Mouse (Mus musculus): ENCODE results near the gene Npdc1. TPM values are rescaled to one million over a fixed set of nuclear protein-coding genes. Genes with fewer than 3 reads are reported as not detected.

The Npdc1 gene
- total and polyA plus RNA-seq, 3 experiments, result not detected

DNA sequence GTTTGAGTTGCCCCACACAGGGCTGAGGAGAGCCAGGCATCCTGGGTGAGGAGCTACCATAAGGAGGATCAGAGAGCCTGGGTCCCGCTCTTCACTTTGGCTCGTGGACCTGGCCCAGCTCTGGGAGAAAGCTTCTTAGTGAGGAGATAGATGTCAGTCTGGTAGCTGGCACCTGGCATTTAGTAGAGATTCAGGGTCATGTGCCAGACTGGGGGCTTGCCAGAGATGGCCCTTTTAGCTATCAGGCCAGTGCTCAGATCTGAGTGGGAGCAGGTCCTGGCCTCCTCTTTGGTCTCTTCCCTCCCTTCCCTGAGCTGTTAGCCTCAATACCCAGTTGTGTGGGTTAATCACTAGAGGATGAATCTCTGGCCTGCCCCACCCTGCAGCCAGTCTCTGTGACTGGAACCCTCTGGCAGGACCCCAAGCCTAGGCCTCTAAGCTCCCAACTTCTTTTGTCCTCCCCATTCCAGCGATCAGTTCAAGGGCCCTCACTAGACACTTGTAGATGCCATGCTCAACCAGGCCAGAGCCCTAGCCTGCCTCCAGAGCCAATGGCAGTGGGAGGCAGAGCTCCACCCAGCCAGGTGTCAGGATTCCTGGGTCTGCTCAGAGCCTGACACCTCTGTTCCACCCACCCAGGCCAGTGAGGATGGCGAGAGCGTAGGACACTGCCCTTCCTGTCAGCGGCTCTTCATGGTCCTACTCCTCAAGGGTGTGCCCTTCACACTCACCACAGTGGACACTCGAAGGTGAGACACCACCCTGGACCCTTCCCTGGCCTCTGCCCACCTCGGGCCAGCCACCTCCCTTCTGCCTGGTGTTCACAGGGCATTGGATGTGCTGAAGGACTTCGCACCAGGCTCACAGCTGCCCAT lies 58.1 kb downstream of the Npdc1 start:
- DNase-seq (ENCODE audit: low read depth, low spot score), result no peak
- Histone ChIP-seq H3K4me1 (ENCODE audit: control insufficient read depth in 1 of 2, insufficient read depth in 2 of 2, low read length in 2 of 2) (peaks cover 4 to 11% of the 10 kb centered on the region in 2 experiments; a peak in 3 of 4 replicates), H3K9me3 (replicated peaks; ENCODE audit: insufficient read depth, low read length) (no peaks in the 10 kb centered on the region), H3K27ac (ENCODE audit: control insufficient read depth, low read depth, low read length) (no peak overlapping the region), H3K36me3 (ENCODE audit: control insufficient read depth in 1 of 2, insufficient read depth in 2 of 2, low read length in 2 of 2) (no peaks in the 10 kb centered on the region), H3K27me3 (ENCODE audit: control insufficient read depth in 1 of 2, insufficient read depth in 2 of 2, low read length in 2 of 2) (no peaks in the 10 kb centered on the region), H3K79me2 (ENCODE audit: control insufficient read depth, insufficient read depth, low read length, poor library complexity) (peaks cover 8% of the 10 kb centered on the region; the same call in 1 of the 2 replicates), H3K9ac (ENCODE audit: control insufficient read depth, low read depth, low read length, poor library complexity, severe bottlenecking) (no peak overlapping the region), H3K4me3 (ENCODE audit: control insufficient read depth in 1 of 2, insufficient read depth in 1 of 2, low read depth in 2 of 2, low read length in 2 of 2) (no peak overlapping the region)
- TF ChIP-seq POLR2AphosphoS2 (IDR thresholded peaks at IDR 0.05; ENCODE audit: low read length), result no peak
- no peak for TF ChIP-seq TAL1 (IDR thresholded peaks at IDR 0.05; ENCODE audit: low read length)
- no peak for TF ChIP-seq UBTF (IDR thresholded peaks at IDR 0.05; ENCODE audit: borderline replicate concordance, insufficient read depth, low read depth, low read length)
- TF ChIP-seq RAD21 (IDR thresholded peaks at IDR 0.05; ENCODE audit: low read depth, low read length), result no peak
- no peak for TF ChIP-seq ZNF384 (IDR thresholded peaks at IDR 0.05; ENCODE audit: low read depth, low read length)
- TF ChIP-seq SIN3A (IDR thresholded peaks at IDR 0.05; ENCODE audit: low read length), result no peak
- no peak for TF ChIP-seq MAZ (IDR thresholded peaks at IDR 0.05; ENCODE audit: low read depth, low read length)

DNA sequence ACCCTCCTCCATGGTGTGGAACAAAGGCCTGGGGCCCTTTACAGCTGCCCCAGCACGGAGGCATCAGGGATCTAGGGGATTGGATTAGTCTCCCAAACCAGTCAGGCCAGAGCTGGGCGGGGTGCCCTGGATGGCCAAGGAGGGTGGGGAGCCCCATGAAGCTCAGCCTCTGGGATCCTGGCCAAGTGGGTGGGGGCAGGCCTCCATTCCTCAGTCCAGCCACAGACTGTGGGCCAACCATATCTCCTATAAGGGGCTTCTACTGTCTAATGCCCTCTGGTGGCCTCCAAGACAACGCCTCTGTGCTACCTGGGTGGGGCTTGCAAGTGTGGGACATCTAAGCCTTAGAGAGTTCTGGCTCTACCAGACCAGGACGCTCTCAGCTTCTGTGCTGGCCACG lies 59.8 kb downstream of the Npdc1 start:
- Histone ChIP-seq H3K4me3 (ENCODE audit: control insufficient read depth in 1 of 2, insufficient read depth in 1 of 2, low read depth in 2 of 2, low read length in 2 of 2) (no peak overlapping the region), H3K27ac (ENCODE audit: control insufficient read depth, low read depth, low read length) (no peak overlapping the region), H3K79me2 (ENCODE audit: control insufficient read depth, insufficient read depth, low read length, poor library complexity) (peaks cover 8% of the 10 kb centered on the region; the same call in 1 of the 2 replicates), H3K36me3 (ENCODE audit: control insufficient read depth in 1 of 2, insufficient read depth in 2 of 2, low read length in 2 of 2) (no peaks in the 10 kb centered on the region), H3K9me3 (replicated peaks; ENCODE audit: insufficient read depth, low read length) (no peaks in the 10 kb centered on the region), H3K27me3 (ENCODE audit: control insufficient read depth in 1 of 2, insufficient read depth in 2 of 2, low read length in 2 of 2) (no peaks in the 10 kb centered on the region), H3K9ac (ENCODE audit: control insufficient read depth, low read depth, low read length, poor library complexity, severe bottlenecking) (no peak overlapping the region), H3K4me1 (ENCODE audit: control insufficient read depth in 1 of 2, insufficient read depth in 2 of 2, low read length in 2 of 2) (peaks cover 4 to 11% of the 10 kb centered on the region in 2 experiments; a peak in 3 of 4 replicates)
- no peak for TF ChIP-seq BHLHE40 (IDR thresholded peaks at IDR 0.05; ENCODE audit: borderline replicate concordance, low read depth, low read length)
- TF ChIP-seq ELF1 (IDR thresholded peaks at IDR 0.05; ENCODE audit: low read depth, low read length), result no peak
- TF ChIP-seq TCF12 (IDR thresholded peaks at IDR 0.05; ENCODE audit: low read depth, low read length), result no peak
- TF ChIP-seq TAL1 (IDR thresholded peaks at IDR 0.05; ENCODE audit: low read length), result no peak
- TF ChIP-seq POLR2AphosphoS2 (IDR thresholded peaks at IDR 0.05; ENCODE audit: low read length), result no peak
- no peak for DNase-seq (ENCODE audit: low read depth, low spot score)

Other genes with a start within 250 kb of the Npdc1 start
Only the 30 nearest of the 40 such genes appear.
- gene Tubb4b, start 174.6 kb upstream of the Npdc1 start, total RNA-seq (2012; rRNA removed), result 979 and 1,089 TPM in 2 replicates
- gene Tubb4b, start 174.6 kb upstream of the Npdc1 start, polyA plus RNA-seq (2012; ENCODE audit: insufficient read depth in 1 of 2, insufficient read length in 2 of 2, low read depth in 1 of 2, low replicate concordance in 2 of 2, missing spikeins in 1 of 2), result 1,000 to 10,000 TPM in 1 of 2 experiments, 100 to 1,000 TPM in 1; 183 to 1,037 TPM
- 0.04 TPM in 1 of 2 replicates, not detected in the other for gene Slc34a3, start 165.0 kb upstream of the Npdc1 start, total RNA-seq (2012; rRNA removed)
- under 1 TPM in 1 of 2 experiments, not detected in 1; 0.03 TPM for gene Slc34a3, start 165.0 kb upstream of the Npdc1 start, polyA plus RNA-seq (2012; ENCODE audit: insufficient read depth in 1 of 2, insufficient read length in 2 of 2, low read depth in 1 of 2, low replicate concordance in 2 of 2, missing spikeins in 1 of 2)
- gene Rnf224, start 162.6 kb upstream of the Npdc1 start, total RNA-seq (2012; rRNA removed), result not detected in 2 replicates
- gene Rnf224, start 162.6 kb upstream of the Npdc1 start, polyA plus RNA-seq (2012; ENCODE audit: insufficient read depth in 1 of 2, insufficient read length in 2 of 2, low read depth in 1 of 2, low replicate concordance in 2 of 2, missing spikeins in 1 of 2), result under 1 TPM in 1 of 2 experiments, not detected in 1; 0.10 TPM
- 6.0 and 7.4 TPM in 2 replicates for gene Rnf208, start 157.1 kb upstream of the Npdc1 start, total RNA-seq (2012; rRNA removed)
- 10 to 100 TPM in 1 of 2 experiments, not detected in 1; 21.8 TPM for gene Rnf208, start 157.1 kb upstream of the Npdc1 start, polyA plus RNA-seq (2012; ENCODE audit: insufficient read depth in 1 of 2, insufficient read length in 2 of 2, low read depth in 1 of 2, low replicate concordance in 2 of 2, missing spikeins in 1 of 2)
- gene Cysrt1, start 156.9 kb upstream of the Npdc1 start, total RNA-seq (2012; rRNA removed), result 0.15 and 0.26 TPM in 2 replicates
- under 1 TPM in 1 of 2 experiments, not detected in 1; 0.19 TPM for gene Cysrt1, start 156.9 kb upstream of the Npdc1 start, polyA plus RNA-seq (2012; ENCODE audit: insufficient read depth in 1 of 2, insufficient read length in 2 of 2, low read depth in 1 of 2, low replicate concordance in 2 of 2, missing spikeins in 1 of 2)
- 8.2 and 11.5 TPM in 2 replicates for gene AL732309.1, start 152.5 kb upstream of the Npdc1 start, total RNA-seq (2012; rRNA removed)
- 1 to 10 TPM in 1 of 2 experiments, not detected in 1; 4.8 TPM for gene AL732309.1, start 152.5 kb upstream of the Npdc1 start, polyA plus RNA-seq (2012; ENCODE audit: insufficient read depth in 1 of 2, insufficient read length in 2 of 2, low read depth in 1 of 2, low replicate concordance in 2 of 2, missing spikeins in 1 of 2)
- 8.1 and 8.4 TPM in 2 replicates for gene Tmem203, start 143.9 kb upstream of the Npdc1 start, total RNA-seq (2012; rRNA removed)
- 10 to 100 TPM in 1 of 2 experiments, not detected in 1; 17.0 TPM for gene Tmem203, start 143.9 kb upstream of the Npdc1 start, polyA plus RNA-seq (2012; ENCODE audit: insufficient read depth in 1 of 2, insufficient read length in 2 of 2, low read depth in 1 of 2, low replicate concordance in 2 of 2, missing spikeins in 1 of 2)
- 26.1 and 32.9 TPM in 2 replicates for gene Tprn, start 136.7 kb upstream of the Npdc1 start, total RNA-seq (2012; rRNA removed)
- 10 to 100 TPM in 1 of 2 experiments, not detected in 1; 50.8 TPM for gene Tprn, start 136.7 kb upstream of the Npdc1 start, polyA plus RNA-seq (2012; ENCODE audit: insufficient read depth in 1 of 2, insufficient read length in 2 of 2, low read depth in 1 of 2, low replicate concordance in 2 of 2, missing spikeins in 1 of 2)
- gene Ssna1, start 126.9 kb upstream of the Npdc1 start, total RNA-seq (2012; rRNA removed), result 194 and 226 TPM in 2 replicates
- 100 to 1,000 TPM in 1 of 2 experiments, not detected in 1; 158 TPM for gene Ssna1, start 126.9 kb upstream of the Npdc1 start, polyA plus RNA-seq (2012; ENCODE audit: insufficient read depth in 1 of 2, insufficient read length in 2 of 2, low read depth in 1 of 2, low replicate concordance in 2 of 2, missing spikeins in 1 of 2)
- gene Anapc2, start 126.9 kb upstream of the Npdc1 start, total RNA-seq (2012; rRNA removed), result 9.8 and 10.3 TPM in 2 replicates
- 10 to 100 TPM in 1 of 2 experiments, not detected in 1; 67.0 TPM for gene Anapc2, start 126.9 kb upstream of the Npdc1 start, polyA plus RNA-seq (2012; ENCODE audit: insufficient read depth in 1 of 2, insufficient read length in 2 of 2, low read depth in 1 of 2, low replicate concordance in 2 of 2, missing spikeins in 1 of 2)
- not detected in 2 replicates for gene Tmem210, start 111.2 kb upstream of the Npdc1 start, total RNA-seq (2012; rRNA removed)
- not detected for gene Tmem210, start 111.2 kb upstream of the Npdc1 start, polyA plus RNA-seq (2012; ENCODE audit: insufficient read depth in 1 of 2, insufficient read length in 2 of 2, low read depth in 1 of 2, low replicate concordance in 2 of 2, missing spikeins in 1 of 2)
- not detected in 2 replicates for gene Lrrc26, start 109.4 kb upstream of the Npdc1 start, total RNA-seq (2012; rRNA removed)
- gene Lrrc26, start 109.4 kb upstream of the Npdc1 start, polyA plus RNA-seq (2012; ENCODE audit: insufficient read depth in 1 of 2, insufficient read length in 2 of 2, low read depth in 1 of 2, low replicate concordance in 2 of 2, missing spikeins in 1 of 2), result not detected
- not detected in 2 replicates for gene Grin1, start 80.2 kb upstream of the Npdc1 start, total RNA-seq (2012; rRNA removed)
- under 1 TPM in 1 of 2 experiments, not detected in 1; 0.07 TPM for gene Grin1, start 80.2 kb upstream of the Npdc1 start, polyA plus RNA-seq (2012; ENCODE audit: insufficient read depth in 1 of 2, insufficient read length in 2 of 2, low read depth in 1 of 2, low replicate concordance in 2 of 2, missing spikeins in 1 of 2)
- gene Man1b1, start 67.0 kb upstream of the Npdc1 start, total RNA-seq (2012; rRNA removed), result 37.7 and 49.6 TPM in 2 replicates
- gene Man1b1, start 67.0 kb upstream of the Npdc1 start, polyA plus RNA-seq (2012; ENCODE audit: insufficient read depth in 1 of 2, insufficient read length in 2 of 2, low read depth in 1 of 2, low replicate concordance in 2 of 2, missing spikeins in 1 of 2), result 10 to 100 TPM in 1 of 2 experiments, not detected in 1; 50.1 TPM
- gene Dpp7, start 43.0 kb upstream of the Npdc1 start, total RNA-seq (2012; rRNA removed), result 24.0 and 25.9 TPM in 2 replicates
- 10 to 100 TPM in 1 of 2 experiments, not detected in 1; 24.6 TPM for gene Dpp7, start 43.0 kb upstream of the Npdc1 start, polyA plus RNA-seq (2012; ENCODE audit: insufficient read depth in 1 of 2, insufficient read length in 2 of 2, low read depth in 1 of 2, low replicate concordance in 2 of 2, missing spikeins in 1 of 2)
- 3.6 and 4.7 TPM in 2 replicates for gene Uap1l1, start 33.7 kb upstream of the Npdc1 start, total RNA-seq (2012; rRNA removed)
- gene Uap1l1, start 33.7 kb upstream of the Npdc1 start, polyA plus RNA-seq (2012; ENCODE audit: insufficient read depth in 1 of 2, insufficient read length in 2 of 2, low read depth in 1 of 2, low replicate concordance in 2 of 2, missing spikeins in 1 of 2), result 10 to 100 TPM in 1 of 2 experiments, not detected in 1; 12.6 TPM
- 39.7 and 51.9 TPM in 2 replicates for gene Sapcd2, start 27.0 kb upstream of the Npdc1 start, total RNA-seq (2012; rRNA removed)
- gene Sapcd2, start 27.0 kb upstream of the Npdc1 start, polyA plus RNA-seq (2012; ENCODE audit: insufficient read depth in 1 of 2, insufficient read length in 2 of 2, low read depth in 1 of 2, low replicate concordance in 2 of 2, missing spikeins in 1 of 2), result 10 to 100 TPM in 1 of 2 experiments, not detected in 1; 58.2 TPM
- gene Entpd2, start 3.5 kb upstream of the Npdc1 start, total RNA-seq (2012; rRNA removed), result not detected in 2 replicates
- gene Entpd2, start 3.5 kb upstream of the Npdc1 start, polyA plus RNA-seq (2012; ENCODE audit: insufficient read depth in 1 of 2, insufficient read length in 2 of 2, low read depth in 1 of 2, low replicate concordance in 2 of 2, missing spikeins in 1 of 2), result not detected
- 0.08 and 0.10 TPM in 2 replicates for gene Fut7, start 23.9 kb downstream of the Npdc1 start, total RNA-seq (2012; rRNA removed)
- under 1 TPM in 1 of 2 experiments, not detected in 1; 0.21 TPM for gene Fut7, start 23.9 kb downstream of the Npdc1 start, polyA plus RNA-seq (2012; ENCODE audit: insufficient read depth in 1 of 2, insufficient read length in 2 of 2, low read depth in 1 of 2, low replicate concordance in 2 of 2, missing spikeins in 1 of 2)
- 8.7 and 10.4 TPM in 2 replicates for gene Abca2, start 29.4 kb downstream of the Npdc1 start, total RNA-seq (2012; rRNA removed)
- 10 to 100 TPM in 1 of 2 experiments, not detected in 1; 42.2 TPM for gene Abca2, start 29.4 kb downstream of the Npdc1 start, polyA plus RNA-seq (2012; ENCODE audit: insufficient read depth in 1 of 2, insufficient read length in 2 of 2, low read depth in 1 of 2, low replicate concordance in 2 of 2, missing spikeins in 1 of 2)
- 0.23 and 0.27 TPM in 2 replicates for gene Clic3, start 57.5 kb downstream of the Npdc1 start, total RNA-seq (2012; rRNA removed)
- gene Clic3, start 57.5 kb downstream of the Npdc1 start, polyA plus RNA-seq (2012; ENCODE audit: insufficient read depth in 1 of 2, insufficient read length in 2 of 2, low read depth in 1 of 2, low replicate concordance in 2 of 2, missing spikeins in 1 of 2), result under 1 TPM in 1 of 2 experiments, not detected in 1; 0.15 TPM
- 13.2 and 18.5 TPM in 2 replicates for gene Paxx, start 61.7 kb downstream of the Npdc1 start, total RNA-seq (2012; rRNA removed)
- gene Paxx, start 61.7 kb downstream of the Npdc1 start, polyA plus RNA-seq (2012; ENCODE audit: insufficient read depth in 1 of 2, insufficient read length in 2 of 2, low read depth in 1 of 2, low replicate concordance in 2 of 2, missing spikeins in 1 of 2), result 10 to 100 TPM in 1 of 2 experiments, not detected in 1; 22.1 TPM
- gene Ptgds, start 70.7 kb downstream of the Npdc1 start, total RNA-seq (2012; rRNA removed), result not detected in 2 replicates
- gene Ptgds, start 70.7 kb downstream of the Npdc1 start, polyA plus RNA-seq (2012; ENCODE audit: insufficient read depth in 1 of 2, insufficient read length in 2 of 2, low read depth in 1 of 2, low replicate concordance in 2 of 2, missing spikeins in 1 of 2), result not detected
- gene Lcn12, start 94.6 kb downstream of the Npdc1 start, total RNA-seq (2012; rRNA removed), result not detected in 2 replicates
- gene Lcn12, start 94.6 kb downstream of the Npdc1 start, polyA plus RNA-seq (2012; ENCODE audit: insufficient read depth in 1 of 2, insufficient read length in 2 of 2, low read depth in 1 of 2, low replicate concordance in 2 of 2, missing spikeins in 1 of 2), result not detected
- 27.5 and 29.2 TPM in 2 replicates for gene Fbxw5, start 101.4 kb downstream of the Npdc1 start, total RNA-seq (2012; rRNA removed)
- gene Fbxw5, start 101.4 kb downstream of the Npdc1 start, polyA plus RNA-seq (2012; ENCODE audit: insufficient read depth in 1 of 2, insufficient read length in 2 of 2, low read depth in 1 of 2, low replicate concordance in 2 of 2, missing spikeins in 1 of 2), result 10 to 100 TPM in 1 of 2 experiments, not detected in 1; 65.6 TPM
- gene C8g, start 102.4 kb downstream of the Npdc1 start, total RNA-seq (2012; rRNA removed), result 1.5 and 2.3 TPM in 2 replicates
- 1 to 10 TPM in 1 of 2 experiments, not detected in 1; 5.1 TPM for gene C8g, start 102.4 kb downstream of the Npdc1 start, polyA plus RNA-seq (2012; ENCODE audit: insufficient read depth in 1 of 2, insufficient read length in 2 of 2, low read depth in 1 of 2, low replicate concordance in 2 of 2, missing spikeins in 1 of 2)
- 19.9 and 21.0 TPM in 2 replicates for gene Traf2, start 147.6 kb downstream of the Npdc1 start, total RNA-seq (2012; rRNA removed)
- 10 to 100 TPM in 1 of 2 experiments, not detected in 1; 28.3 TPM for gene Traf2, start 147.6 kb downstream of the Npdc1 start, polyA plus RNA-seq (2012; ENCODE audit: insufficient read depth in 1 of 2, insufficient read length in 2 of 2, low read depth in 1 of 2, low replicate concordance in 2 of 2, missing spikeins in 1 of 2)
- gene Edf1, start 158.5 kb downstream of the Npdc1 start, total RNA-seq (2012; rRNA removed), result 135 and 142 TPM in 2 replicates
- gene Edf1, start 158.5 kb downstream of the Npdc1 start, polyA plus RNA-seq (2012; ENCODE audit: insufficient read depth in 1 of 2, insufficient read length in 2 of 2, low read depth in 1 of 2, low replicate concordance in 2 of 2, missing spikeins in 1 of 2), result 100 to 1,000 TPM in 1 of 2 experiments, not detected in 1; 318 TPM
- 17.6 and 24.0 TPM in 2 replicates for gene Mamdc4, start 175.5 kb downstream of the Npdc1 start, total RNA-seq (2012; rRNA removed)
- 10 to 100 TPM in 1 of 2 experiments, not detected in 1; 21.6 TPM for gene Mamdc4, start 175.5 kb downstream of the Npdc1 start, polyA plus RNA-seq (2012; ENCODE audit: insufficient read depth in 1 of 2, insufficient read length in 2 of 2, low read depth in 1 of 2, low replicate concordance in 2 of 2, missing spikeins in 1 of 2)
- gene Phpt1, start 175.9 kb downstream of the Npdc1 start, total RNA-seq (2012; rRNA removed), result 34.7 and 47.0 TPM in 2 replicates
- gene Phpt1, start 175.9 kb downstream of the Npdc1 start, polyA plus RNA-seq (2012; ENCODE audit: insufficient read depth in 1 of 2, insufficient read length in 2 of 2, low read depth in 1 of 2, low replicate concordance in 2 of 2, missing spikeins in 1 of 2), result 10 to 100 TPM in 1 of 2 experiments, not detected in 1; 73.7 TPM